Mouse (Mus musculus): ENCODE measurements at regions not wholly inside any gene's neighbourhood (a gene's known extent, or its start where the extent isn't known, plus 50 kb on each side); places are given as distances from the start of the nearest gene placed in this dataset.
A peak's percentile ranks its signal among the peaks of the same experiment; 100 is the strongest.
"Not testable (repeated sequence)": the region's sequence is repeated elsewhere in the genome, so short reads cannot be mapped to it uniquely, and the experiment has no call there.

DNA sequence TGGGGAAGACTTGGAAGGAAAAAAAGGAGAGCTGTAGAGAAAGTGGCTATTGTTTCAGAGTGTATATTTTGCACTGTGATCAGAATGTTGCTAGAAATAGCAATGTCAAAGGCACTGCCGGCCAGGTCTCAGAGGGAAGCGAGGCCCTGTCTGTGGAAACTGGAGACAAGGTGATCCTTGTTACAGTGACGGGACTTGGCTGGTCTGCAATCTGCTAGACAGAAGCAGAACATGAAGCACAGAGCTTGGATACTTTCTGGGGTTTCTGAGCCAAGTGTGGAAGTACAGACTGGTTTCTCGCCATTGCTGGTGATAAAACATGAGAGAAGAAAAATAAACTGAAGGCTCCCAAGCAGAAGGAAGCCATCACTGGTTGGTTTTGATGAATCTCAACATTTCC lies 198.3 kb upstream of the Slc7a14 start:
- DNase-seq (ENCODE audit: low read depth), result no peak

- no peak for DNase-seq (ENCODE audit: low read depth)
Observed at GRCm38 (mm10) chr3:31499201-31499968, 189.2 kb upstream of the Slc7a14 start.

GRCm38 (mm10) chr3:31495287-31495686 lies 185.1 kb upstream of the Slc7a14 start:
- no peak for DNase-seq (ENCODE audit: low read depth)

DNA sequence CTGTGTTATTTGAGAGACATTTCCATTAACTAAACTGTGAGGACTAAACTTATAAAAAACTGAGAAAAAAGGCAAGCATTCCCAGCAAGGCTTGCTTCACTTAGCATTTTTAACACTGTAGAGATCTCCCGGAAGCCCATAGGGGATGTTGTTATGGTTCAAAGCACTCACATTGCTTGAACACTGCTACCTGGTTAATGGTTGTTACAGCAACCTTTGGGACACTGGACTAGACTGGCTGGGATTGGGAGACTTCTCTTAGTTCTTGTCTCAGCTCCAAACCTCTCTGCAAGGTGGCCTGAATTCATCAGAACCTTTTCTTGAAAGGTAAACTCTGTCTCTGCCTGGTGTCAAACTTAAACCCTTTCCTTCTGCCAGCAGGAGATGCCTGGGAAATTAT lies 184.5 kb upstream of the Slc7a14 start:
- no peak for DNase-seq (ENCODE audit: low read depth)

DNA sequence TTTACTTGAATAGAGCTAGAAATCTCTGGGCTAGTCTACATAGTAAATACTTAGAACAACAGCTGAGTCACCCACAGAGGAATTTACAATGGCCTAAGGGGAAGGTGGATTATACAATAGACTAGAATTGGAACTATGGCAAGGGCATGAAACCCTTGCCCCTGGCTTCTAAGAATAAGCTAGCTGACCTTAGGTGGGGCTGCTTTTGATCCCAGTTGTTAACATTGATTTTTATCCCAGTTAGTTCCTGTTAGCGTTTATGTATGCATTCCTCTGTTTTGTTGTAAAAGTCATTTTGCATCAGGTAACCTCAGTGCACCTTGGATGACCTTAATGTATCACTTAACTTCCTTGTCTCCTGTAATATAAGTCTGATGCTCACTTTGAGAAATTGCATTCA lies 181.6 kb upstream of the Slc7a14 start:
- not testable (repeated sequence) for DNase-seq (ENCODE audit: low read depth)

- DNase-seq (ENCODE audit: low read depth), result no peak
Observed at GRCm38 (mm10) chr3:31487596-31487995, 177.4 kb upstream of the Slc7a14 start.

- no peak for DNase-seq (ENCODE audit: low read depth)
Observed at GRCm38 (mm10) chr3:31481964-31482363, 171.8 kb upstream of the Slc7a14 start.

DNA sequence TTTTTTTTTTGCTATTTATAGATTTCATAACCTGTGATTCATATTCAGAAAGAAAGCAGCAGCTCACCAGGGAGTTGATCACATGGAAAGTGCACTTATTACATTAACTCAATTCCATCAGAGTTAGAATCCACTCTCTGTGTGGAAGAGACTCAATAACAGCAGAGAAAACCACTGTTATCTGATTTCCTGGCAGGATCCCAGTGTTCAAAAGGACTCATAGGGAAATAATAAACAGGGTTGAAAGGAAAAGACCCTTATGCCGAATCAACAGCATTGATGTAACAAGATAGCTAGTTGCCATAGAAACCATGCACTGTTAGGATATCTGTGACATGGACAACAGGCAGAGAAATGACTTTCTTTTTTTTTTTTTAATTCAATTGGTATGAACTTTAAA lies 157.7 kb upstream of the Slc7a14 start:
- DNase-seq (ENCODE audit: low read depth), result peak; percentile 22

DNA sequence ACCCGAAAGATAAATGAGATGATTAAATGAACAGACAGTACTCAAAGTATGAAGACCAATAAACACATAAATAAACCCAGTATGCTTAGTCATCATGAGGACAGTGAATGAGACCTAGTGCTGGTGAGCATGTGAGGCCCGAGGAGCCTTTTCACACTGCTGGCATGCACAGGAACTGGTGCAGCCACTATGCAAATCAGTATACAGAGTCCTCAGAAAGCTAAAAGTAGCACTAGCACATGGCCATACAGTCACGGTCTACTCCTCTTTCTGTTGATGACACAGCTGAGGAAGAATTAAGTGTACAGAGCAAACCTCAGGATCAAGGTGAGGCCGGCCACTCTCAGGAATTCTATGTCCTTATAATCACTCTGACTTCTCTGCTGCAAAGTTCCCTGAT lies 154.1 kb upstream of the Slc7a14 start:
- DNase-seq (ENCODE audit: low read depth), result no peak

GRCm38 (mm10) chr3:31459456-31459855 lies 149.3 kb upstream of the Slc7a14 start:
- DNase-seq (ENCODE audit: low read depth), result peak; percentile 47

DNA sequence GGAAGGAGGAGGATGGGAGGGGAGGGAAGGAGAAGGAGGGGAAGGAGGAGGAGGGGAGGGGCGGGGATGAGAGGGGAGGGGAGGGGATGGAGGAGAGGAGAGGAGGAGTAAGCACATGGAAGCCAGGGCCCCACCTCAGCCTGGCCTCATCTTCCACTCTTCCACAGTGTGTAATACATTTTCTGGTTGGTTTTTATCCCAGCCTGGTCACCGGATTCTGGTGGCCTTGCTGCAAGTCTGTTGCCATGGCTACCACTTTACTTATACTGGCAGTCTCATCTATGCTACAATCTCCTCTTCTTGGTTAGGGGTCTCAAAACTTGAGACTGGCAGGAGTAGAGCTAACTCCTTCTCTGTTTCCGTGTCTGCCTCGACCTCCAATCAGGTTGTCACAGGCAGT lies 147.8 kb upstream of the Slc7a14 start:
- no peak for DNase-seq (ENCODE audit: low read depth)

DNA sequence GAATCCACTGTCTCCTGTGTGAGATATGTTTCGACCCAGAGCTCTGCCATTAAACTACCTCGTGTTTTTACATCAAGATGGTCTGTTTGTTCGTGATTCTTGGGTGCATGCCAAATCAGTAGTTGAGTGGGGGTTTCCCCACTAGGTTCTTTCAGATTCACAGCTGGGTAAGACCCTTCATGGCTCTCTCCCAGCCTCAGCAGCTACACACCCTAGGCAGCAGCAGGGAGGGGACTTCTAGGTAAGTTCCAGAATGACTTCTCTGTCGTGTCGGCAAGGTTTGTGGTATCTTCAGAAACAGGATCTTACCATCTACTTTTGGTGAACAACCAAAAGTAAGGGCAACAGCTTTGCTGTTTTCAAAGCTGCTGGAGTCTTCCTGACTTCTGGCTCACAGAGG lies 144.9 kb upstream of the Slc7a14 start:
- DNase-seq (ENCODE audit: low read depth), result no peak

DNA sequence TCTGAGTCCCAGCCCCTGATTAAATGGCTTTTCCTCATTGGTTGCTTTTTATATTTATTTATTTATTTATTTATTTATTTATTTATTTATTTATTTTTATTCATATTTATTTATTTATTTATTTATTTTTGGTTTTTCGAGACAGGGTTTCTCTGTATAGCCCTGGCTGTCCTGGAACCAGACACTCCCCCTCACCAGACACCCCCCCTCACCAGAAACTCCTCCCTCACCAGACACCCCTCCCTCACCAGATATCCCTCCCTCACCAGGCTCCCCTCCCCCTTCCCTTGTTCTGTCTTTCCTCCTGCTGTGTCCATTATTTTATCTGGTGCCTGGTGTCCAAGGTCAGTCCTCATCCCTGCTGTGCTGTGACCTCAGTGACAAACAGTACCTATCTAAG lies 134.7 kb upstream of the Slc7a14 start:
- DNase-seq (ENCODE audit: low read depth), result no peak

GRCm38 (mm10) chr3:31444311-31444710 lies 134.1 kb upstream of the Slc7a14 start:
- DNase-seq (ENCODE audit: low read depth), result no peak

DNA sequence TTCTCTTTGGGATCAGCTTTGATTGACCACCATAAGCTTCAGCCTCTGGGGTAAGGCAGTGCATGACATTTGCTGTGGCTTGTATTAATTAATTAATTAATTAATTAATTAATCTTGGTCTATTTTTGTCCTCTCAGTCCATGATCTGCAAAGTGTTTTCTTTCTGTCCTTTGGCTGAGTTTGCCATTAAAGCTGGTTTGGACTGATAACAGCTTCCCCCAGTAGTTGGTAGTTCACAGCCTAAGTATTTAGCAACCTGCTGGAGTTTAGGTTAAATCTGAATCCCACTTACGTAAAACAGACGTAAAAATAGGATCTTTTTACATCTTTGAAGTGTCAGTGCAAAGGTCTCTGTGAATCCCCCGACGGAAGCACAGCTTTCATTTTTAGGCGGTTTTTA lies 133.7 kb upstream of the Slc7a14 start:
- DNase-seq (ENCODE audit: low read depth), result no peak

- no peak for DNase-seq (ENCODE audit: low read depth)
Observed at GRCm38 (mm10) chr3:31440282-31440681, 130.1 kb upstream of the Slc7a14 start.

DNA sequence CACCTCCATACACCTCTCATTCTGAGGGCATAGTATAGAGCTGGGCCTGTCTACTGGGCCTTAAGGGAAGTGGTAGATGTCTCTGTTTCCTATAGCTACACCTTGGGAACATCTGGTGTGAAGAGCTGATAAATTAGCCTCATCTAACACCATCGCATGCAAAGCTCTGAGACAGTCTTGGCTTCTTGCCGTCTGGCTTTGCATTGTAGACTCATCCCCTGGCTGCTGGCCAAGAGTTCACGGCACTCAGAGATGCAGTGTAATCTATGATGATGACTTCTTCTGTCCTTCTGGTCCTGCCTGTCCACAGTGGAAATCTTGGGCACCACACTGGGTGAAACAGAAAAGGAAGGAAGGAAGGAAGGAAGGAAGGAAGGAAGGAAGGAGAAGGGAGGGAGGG lies 127.8 kb upstream of the Slc7a14 start:
- peak; percentile 23 for DNase-seq (ENCODE audit: low read depth)

- DNase-seq (ENCODE audit: low read depth), result no peak
Observed at GRCm38 (mm10) chr3:31435204-31435963, 125.2 kb upstream of the Slc7a14 start.

GRCm38 (mm10) chr3:31433201-31433600 lies 123.0 kb upstream of the Slc7a14 start:
- DNase-seq (ENCODE audit: low read depth), result peak; percentile 38

DNA sequence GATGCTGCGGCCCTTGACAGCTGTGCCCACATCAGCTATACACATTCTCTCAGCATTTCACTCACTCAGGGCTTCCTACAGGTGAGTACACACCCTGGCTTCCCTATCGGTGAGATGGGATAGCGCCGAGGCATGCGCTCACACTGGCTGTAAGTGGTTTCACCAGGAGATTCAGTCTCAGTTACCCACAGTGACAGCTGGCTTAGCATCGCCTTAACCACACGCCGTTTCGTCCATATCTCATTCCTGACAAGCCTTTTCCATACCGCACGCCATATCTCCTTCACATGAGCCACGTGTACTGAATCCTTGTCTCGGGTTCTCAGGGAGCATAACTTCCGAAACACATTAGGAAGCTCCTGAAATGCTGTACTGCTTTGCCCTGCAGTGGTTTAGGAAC lies 113.3 kb upstream of the Slc7a14 start:
- no peak for DNase-seq (ENCODE audit: low read depth)

DNA sequence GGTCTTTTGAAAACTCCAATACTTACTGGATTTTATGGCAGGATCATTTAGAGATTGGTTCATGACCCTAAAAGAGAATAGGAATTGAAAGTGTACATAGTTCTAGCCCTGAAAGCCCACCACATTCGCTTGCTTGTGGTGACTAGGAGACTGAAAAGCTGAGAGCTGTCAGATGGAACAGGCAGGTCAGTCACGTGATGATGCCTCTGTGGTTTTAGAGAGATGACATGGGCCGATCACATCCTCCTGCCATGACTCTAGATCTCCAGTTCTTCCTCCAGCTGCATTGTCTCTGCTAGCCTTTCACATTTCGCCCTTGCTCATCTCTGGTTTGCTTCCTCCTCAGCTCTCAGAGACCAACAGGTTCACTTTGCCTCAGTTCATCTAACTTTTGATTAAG lies 98.6 kb upstream of the Slc7a14 start:
- DNase-seq (ENCODE audit: low read depth), result no peak

GRCm38 (mm10) chr3:31405880-31406279 lies 95.7 kb upstream of the Slc7a14 start:
- no peak for DNase-seq (ENCODE audit: low read depth)

DNA sequence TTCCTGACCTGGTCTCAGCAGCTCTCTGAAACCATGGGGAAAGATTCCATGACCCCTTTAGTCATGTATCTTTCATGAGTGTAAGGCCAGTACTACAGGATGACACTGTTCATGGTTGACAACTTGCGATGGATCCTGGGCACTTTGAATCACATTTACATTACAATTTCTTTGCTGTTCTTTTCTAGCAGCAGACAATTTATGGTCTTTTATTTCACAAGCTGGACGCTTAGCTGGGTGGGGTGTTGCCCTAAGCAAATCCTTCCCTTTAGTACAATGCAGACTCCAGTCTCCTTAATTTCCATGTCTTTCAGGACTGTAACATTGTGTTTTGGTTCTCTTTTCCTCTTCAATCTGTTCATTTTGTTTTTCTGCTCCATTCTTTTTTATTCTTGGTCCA lies 89.0 kb upstream of the Slc7a14 start:
- DNase-seq (ENCODE audit: low read depth), result no peak

DNA sequence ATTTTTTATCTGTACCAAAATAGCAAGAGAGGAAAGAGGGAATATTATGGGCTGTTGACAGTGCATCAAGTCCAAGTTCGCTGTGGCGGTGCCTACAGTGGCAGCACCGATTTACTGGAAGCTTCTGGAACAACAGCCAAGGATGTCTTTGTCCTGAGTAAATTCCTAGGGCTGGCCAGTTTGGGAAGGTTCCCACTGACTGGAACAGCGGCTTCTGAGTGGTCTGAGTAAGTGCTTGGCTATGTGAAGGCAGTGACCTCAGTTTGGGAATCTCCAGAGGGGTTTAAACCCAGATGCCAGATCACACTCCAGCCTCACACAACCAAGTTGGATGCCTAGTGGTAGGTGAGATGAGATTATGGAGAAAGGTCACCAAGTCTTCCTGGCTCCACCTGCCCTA lies 84.4 kb upstream of the Slc7a14 start:
- DNase-seq (ENCODE audit: low read depth), result peak; percentile 26

All from NIH3T3 (cell line).